Mouse (Mus musculus) CH12.LX (cell line): Measurements from ENCODE around the gene Zeb2. TPM values are rescaled to one million over a fixed set of nuclear protein-coding genes. Genes with fewer than 3 reads are reported as not detected.
A peak's percentile ranks its signal among the peaks of the same experiment; 100 is the strongest.

ENCODE experiments used
- DNase-seq: peaks from one replicate; pipeline ENCODE4 v3.0.0-alpha.2; 2013; ENCODE audit errors: extremely low read depth
- H3K27ac ChIP-seq: 2 replicates; pipeline ENCODE4 v1.5.1; 2012; ENCODE audit warnings: low read depth, mild to moderate bottlenecking, control low read depth, moderate library complexity; ENCODE audit not compliant: insufficient read depth
- H3K27me3 ChIP-seq: replicated peaks from 2 replicates; pipeline ENCODE3; 2012; ENCODE audit warnings: inconsistent platforms
- H3K36me3 ChIP-seq, 2 experiments: replicated peaks in 1 of 2; 2 replicates each; pipeline versions ENCODE3 to v1.6.1; 2012; ENCODE audit warnings: inconsistent platforms in 1 of 2, low read length in 1 of 2, mild to moderate bottlenecking in 1 of 2, mixed read lengths in 1 of 2, moderate library complexity in 1 of 2; ENCODE audit not compliant: control insufficient read depth in 1 of 2, insufficient read depth in 1 of 2
- H3K4me1 ChIP-seq, 2 experiments: 2 replicates each; pipeline ENCODE4 v1.6.1; 2012; ENCODE audit warnings: inconsistent platforms in 1 of 2, moderate library complexity in 1 of 2; ENCODE audit not compliant: insufficient read depth in 2 of 2, control insufficient read depth in 1 of 2
- H3K4me2 ChIP-seq: 2 replicates; pipeline ENCODE4 v1.6.1; 2012; ENCODE audit warnings: low read depth, mild to moderate bottlenecking, control low read depth; ENCODE audit not compliant: poor library complexity, insufficient read depth, severe bottlenecking
- H3K4me3 ChIP-seq, 3 experiments: fragments of 150-350 bp in 1 of 3; sonication (generic) in 1 of 3; replicated peaks in 1 of 3; 2 replicates each; pipeline versions ENCODE3 to v1.5.1; 2011 to 2012; ENCODE audit warnings: low read depth in 2 of 3, low read length in 2 of 3, mild to moderate bottlenecking in 2 of 3, moderate library complexity in 2 of 3, control low read depth in 1 of 3, improper control_type of control experiment in 1 of 3, inconsistent platforms in 1 of 3, mixed read lengths in 1 of 3; ENCODE audit not compliant: poor library complexity in 1 of 3
- H3K79me2 ChIP-seq: replicated peaks from 2 replicates; pipeline ENCODE4 v1.6.1; 2012; ENCODE audit warnings: mild to moderate bottlenecking, moderate library complexity; ENCODE audit not compliant: control insufficient read depth, poor library complexity, insufficient read depth, severe bottlenecking; ENCODE audit errors: extremely low read depth
- H3K9ac ChIP-seq: 2 replicates; pipeline ENCODE4 v1.6.1; 2012; ENCODE audit warnings: low read depth, mild to moderate bottlenecking, control low read depth, moderate library complexity; ENCODE audit not compliant: insufficient read depth
- H3K9me3 ChIP-seq: replicated peaks from 2 replicates; pipeline ENCODE3; 2012; ENCODE audit warnings: low read length, inconsistent platforms, mixed read lengths
- BHLHE40 ChIP-seq: IDR thresholded peaks from 2 replicates; pipeline ENCODE4 v1.6.1; 2011; ENCODE audit warnings: mild to moderate bottlenecking, low read depth, low read length, improper control_type of control experiment
- CHD1 ChIP-seq: IDR thresholded peaks from 2 replicates; pipeline ENCODE4 v1.6.1; 2012; ENCODE audit warnings: low read depth, low read length, improper control_type of control experiment, inconsistent platforms
- CHD2 ChIP-seq: IDR thresholded peaks from 2 replicates; pipeline ENCODE4 v1.6.1; 2011; ENCODE audit warnings: low read length, improper control_type of control experiment
- CTCF ChIP-seq, 2 experiments: IDR thresholded peaks in 1 of 2; conservative IDR thresholded peaks in 1 of 2; 2 replicates each; pipeline ENCODE4 v1.5.1; 2011 to 2012; ENCODE audit warnings: low read depth in 2 of 2, low read length in 2 of 2, improper control_type of control experiment in 1 of 2, inconsistent platforms in 1 of 2, mild to moderate bottlenecking in 1 of 2, moderate library complexity in 1 of 2
- E2F4 ChIP-seq: IDR thresholded peaks from 2 replicates; pipeline ENCODE4 v1.6.1; 2011; ENCODE audit warnings: low read depth, low read length, improper control_type of control experiment; ENCODE audit not compliant: insufficient replicate concordance
- GABPA ChIP-seq: IDR thresholded peaks from 2 replicates; pipeline ENCODE4 v1.6.1; 2012; ENCODE audit warnings: low read depth, low read length, improper control_type of control experiment, inconsistent platforms; ENCODE audit not compliant: insufficient replicate concordance
- HCFC1 ChIP-seq: IDR thresholded peaks from 2 replicates; pipeline ENCODE4 v1.6.1; 2012; ENCODE audit warnings: low read depth, mild to moderate bottlenecking, inconsistent platforms, low read length, improper control_type of control experiment
- IRF4 ChIP-seq: IDR thresholded peaks from 2 replicates; pipeline ENCODE4 v1.6.1; 2014; ENCODE audit warnings: low read depth, mild to moderate bottlenecking, inconsistent platforms, low read length, improper control_type of control experiment
- JUND ChIP-seq: conservative IDR thresholded peaks from 2 replicates; pipeline ENCODE4 v1.6.1; 2011; ENCODE audit warnings: low read depth, low read length, improper control_type of control experiment
- KAT2A ChIP-seq: IDR thresholded peaks from 2 replicates; pipeline ENCODE4 v1.6.1; 2012; ENCODE audit warnings: low read length, improper control_type of control experiment, inconsistent platforms; ENCODE audit not compliant: insufficient replicate concordance
- MAFK ChIP-seq: IDR thresholded peaks from 2 replicates; pipeline ENCODE4 v1.6.1; 2011; ENCODE audit warnings: low read length, improper control_type of control experiment; ENCODE audit not compliant: insufficient replicate concordance
- MAZ ChIP-seq: IDR thresholded peaks from 2 replicates; pipeline ENCODE4 v1.6.1; 2012; ENCODE audit warnings: low read depth, mild to moderate bottlenecking, inconsistent platforms, low read length, improper control_type of control experiment, moderate library complexity
- MEF2A ChIP-seq: IDR thresholded peaks from 2 replicates; pipeline ENCODE4 v1.6.1; 2014; ENCODE audit warnings: low read depth, mild to moderate bottlenecking, inconsistent platforms, low read length, improper control_type of control experiment, borderline replicate concordance
- MXI1 ChIP-seq: IDR thresholded peaks from 2 replicates; pipeline ENCODE4 v1.6.1; 2011; ENCODE audit warnings: mild to moderate bottlenecking, low read depth, low read length, improper control_type of control experiment
- MYC ChIP-seq: IDR thresholded peaks from 2 replicates; pipeline ENCODE4 v1.6.1; 2011; ENCODE audit warnings: low read depth, mild to moderate bottlenecking, improper control_type of control experiment, low read length
- NELFE ChIP-seq: IDR thresholded peaks from 2 replicates; pipeline ENCODE4 v1.6.1; 2011; ENCODE audit warnings: low read depth, low read length, improper control_type of control experiment
- PAX5 ChIP-seq: IDR thresholded peaks from 2 replicates; pipeline ENCODE4 v1.6.1; 2012; ENCODE audit warnings: low read length, inconsistent platforms, mixed read lengths
- POLR2A ChIP-seq: IDR thresholded peaks from 2 replicates; pipeline ENCODE4 v1.6.1; 2011; ENCODE audit warnings: low read depth, mild to moderate bottlenecking, improper control_type of control experiment, low read length
- POLR2AphosphoS2 ChIP-seq: IDR thresholded peaks from 2 replicates; pipeline ENCODE4 v1.6.1; 2011; ENCODE audit warnings: low read depth, low read length, improper control_type of control experiment
- RAD21 ChIP-seq: IDR thresholded peaks from 2 replicates; pipeline ENCODE4 v1.6.1; 2011; ENCODE audit warnings: low read depth, mild to moderate bottlenecking, low read length, improper control_type of control experiment, moderate library complexity
- RCOR1 ChIP-seq: conservative IDR thresholded peaks from 2 replicates; pipeline ENCODE4 v1.6.1; 2012; ENCODE audit warnings: low read depth, mild to moderate bottlenecking, inconsistent platforms, low read length, improper control_type of control experiment
- SIN3A ChIP-seq: IDR thresholded peaks from 2 replicates; pipeline ENCODE4 v1.6.1; 2012; ENCODE audit warnings: low read length, improper control_type of control experiment, inconsistent platforms
- SMC3 ChIP-seq: IDR thresholded peaks from 2 replicates; pipeline ENCODE4 v1.6.1; 2011; ENCODE audit warnings: low read depth, low read length, improper control_type of control experiment
- TBP ChIP-seq: conservative IDR thresholded peaks from 2 replicates; pipeline ENCODE4 v1.6.1; 2011; ENCODE audit warnings: low read depth, low read length, improper control_type of control experiment
- TCF12 ChIP-seq: IDR thresholded peaks from 2 replicates; pipeline ENCODE4 v1.6.1; 2014; ENCODE audit warnings: low read depth, mild to moderate bottlenecking, inconsistent platforms, low read length, improper control_type of control experiment
- UBTF ChIP-seq: IDR thresholded peaks from 2 replicates; pipeline ENCODE4 v1.6.1; 2012; ENCODE audit warnings: low read depth, mild to moderate bottlenecking, inconsistent platforms, low read length, improper control_type of control experiment, moderate library complexity
- USF1 ChIP-seq: IDR thresholded peaks from 2 replicates; pipeline ENCODE4 v1.6.1; 2014; ENCODE audit warnings: low read depth, mild to moderate bottlenecking, inconsistent platforms, low read length, improper control_type of control experiment
- USF2 ChIP-seq: conservative IDR thresholded peaks from 2 replicates; pipeline ENCODE4 v1.6.1; 2011; ENCODE audit warnings: low read depth, low read length, improper control_type of control experiment
- ZKSCAN1 ChIP-seq: IDR thresholded peaks from 2 replicates; pipeline ENCODE4 v1.6.1; 2012; ENCODE audit warnings: low read depth, inconsistent platforms, low read length, improper control_type of control experiment, borderline replicate concordance
- ZMIZ1 ChIP-seq: IDR thresholded peaks from 2 replicates; pipeline ENCODE4 v1.6.1; 2012; ENCODE audit warnings: low read depth, mild to moderate bottlenecking, inconsistent platforms, low read length, improper control_type of control experiment
- ZNF384 ChIP-seq: IDR thresholded peaks from 2 replicates; pipeline ENCODE4 v1.6.1; 2012; ENCODE audit warnings: low read depth, low read length, improper control_type of control experiment, inconsistent platforms
- dilution Hi-C: fragments of 300-500 bp; cut with MboI; formaldehyde crosslinking; loops from 2 replicates; pipeline ENCODE4 v1.14.3; 2020; ENCODE audit warnings: low sequenced_read_pairs; ENCODE audit not compliant: extremely low pct_unique_long_range_greater_than_20kb, extremely low pct_ligation_motif_present
- in situ Hi-C: fragments of 300-500 bp; cut with MboI; formaldehyde crosslinking; loops from 3 replicates; pipeline ENCODE4 v1.14.3; 2019; ENCODE audit warnings: low sequenced_read_pairs, low pct_ligation_motif_present, low pct_unique_long_range_greater_than_20kb, mixed read lengths
- polyA plus RNA-seq: library from polyadenylated mRNA; unstranded; fragments of >175 nt; gene quantifications from 2 replicates; pipeline ENCODE4 v1.2.1, GENCODE M21; 2012; ENCODE audit warnings: low read depth; ENCODE audit not compliant: insufficient read length
- total RNA-seq, 2 experiments: library from RNA; depleted of rRNA; stranded (reverse); fragments of 300-350 nt in 1 of 2; fragments of >200 nt in 1 of 2; gene quantifications; 2 replicates each; pipeline ENCODE4 v1.2.3; 2012 to 2014

Zeb2 gene
- total and polyA plus RNA-seq, 3 experiments, result 12.9 to 25.8 (median 20.8) TPM

GRCm38 (mm10) chr2:45056856-45057562 lies 60.2 kb downstream of the Zeb2 start:
- Histone ChIP-seq H3K9me3 (no peaks in the 10 kb centered on the region), H3K4me1 (peaks cover 40 to 98% of the 10 kb centered on the region in 2 experiments), H3K27ac (0 out of 2 replicates have a peak overlapping the region, but pooled peaks have one; percentile 18), H3K4me2 (no peak overlapping the region), H3K9ac (no peak overlapping the region), H3K27me3 (no peaks in the 10 kb centered on the region), H3K79me2 (peaks cover 75% of the 10 kb centered on the region), H3K4me3 (no peak overlapping the region)
- no peak for DNase-seq
- in situ Hi-C loops, result no loop called here
- no peak for TF ChIP-seq UBTF
- TF ChIP-seq MXI1, result no peak
- no peak for TF ChIP-seq MYC
- TF ChIP-seq PAX5, result no peak
- no peak for TF ChIP-seq SIN3A
- TF ChIP-seq, all 38 proteins: peak for 0
- peaks cover 10 to 43% of the 10 kb centered on the region in 2 experiments for H3K36me3 ChIP-seq
- dilution Hi-C loops, result no loop called here

GRCm38 (mm10) chr2:45055926-45056325 lies 61.3 kb downstream of the Zeb2 start:
- Histone ChIP-seq H3K27me3 (no peaks in the 10 kb centered on the region), H3K4me2 (peak overlapping the region; percentile 86), H3K79me2 (peaks cover 70% of the 10 kb centered on the region), H3K4me3 (no peak overlapping the region), H3K4me1 (peaks cover 39 to 95% of the 10 kb centered on the region in 2 experiments), H3K9ac (peak overlapping the region; percentile 50; the same call in 1 of the 2 replicates), H3K9me3 (no peaks in the 10 kb centered on the region), H3K36me3 (peaks cover 8 to 33% of the 10 kb centered on the region in 2 experiments), H3K27ac (peak overlapping the region; percentile 61)
- peak; percentile 71 for DNase-seq
- dilution Hi-C loops, result no loop called here
- in situ Hi-C loops, result no loop called here
- TF ChIP-seq MAFK (no peak; the same call in 1 of the 2 replicates), JUND (peak; percentile 68), RCOR1 (peak; percentile 79), ZMIZ1 (no peak), IRF4 (peak; percentile 85), CTCF (conservative IDR thresholded peaks at IDR 0.05 in 1 of 2, IDR thresholded peaks at IDR 0.05 in 1 of 2; ENCODE audit: low read depth in 2 of 2, low read length in 2 of 2) (no peak), MXI1 (0 out of 2 replicates have a peak, but pooled peaks have one; percentile 58), TBP (no peak), MEF2A (peak; percentile 52; the same call in 1 of the 2 replicates), MAZ (peak; percentile 57; the same call in 1 of the 2 replicates), HCFC1 (no peak), ZNF384 (no peak), NELFE (no peak), POLR2AphosphoS2 (no peak), ZKSCAN1 (no peak), KAT2A (no peak), E2F4 (0 out of 2 replicates have a peak, but pooled peaks have one; percentile 16), GABPA (no peak), UBTF (no peak), BHLHE40 (peak; percentile 53), MYC (no peak), USF1 (no peak), RAD21 (no peak; the same call in 1 of the 2 replicates), PAX5 (no peak), USF2 (no peak), CHD1 (peak; percentile 87; the same call in 1 of the 2 replicates), CHD2 (no peak; the same call in 1 of the 2 replicates), TCF12 (peak; percentile 41), SMC3 (peak; percentile 13; the same call in 1 of the 2 replicates), POLR2A (no peak)
